Mouse (Mus musculus): ENCODE data around the gene Ano7. TPM values are rescaled to one million over a fixed set of nuclear protein-coding genes. Genes with fewer than 3 reads are reported as not detected.

The Ano7 gene
- 0.39 TPM in 1 of 2 replicates, not detected in the other for polyA plus RNA-seq (2015; fragmentation: Nextera tagmentation; extraction: Ambion mirVana)

GRCm38 (mm10) chr1:93373665-93374064 lies at the start of gene Ano7:
Ano7 (plus strand) TSS chr1:93373930.
- WGBS, result 73% methylated on average over 4 of the region's 4 CpGs
- H3K36me3 ChIP-seq (ENCODE audit: control insufficient read depth, insufficient read depth), result no peaks in the 10 kb centered on the region
- H3K27ac ChIP-seq (ENCODE audit: low read length), result no peak within 1 kb of the TSS
- H3K4me1 ChIP-seq (replicated peaks; ENCODE audit: control insufficient read depth, insufficient read depth, low read length), result no peaks in the 10 kb centered on the region
- no peak within 1 kb of the TSS for H3K4me2 ChIP-seq (ENCODE audit: low read length)
- no peaks in the 10 kb centered on the region for H3K9me3 ChIP-seq (ENCODE audit: control insufficient read depth, low read length)
- no peak within 1 kb of the TSS for H3K4me3 ChIP-seq (replicated peaks; ENCODE audit: low read length)
- H3K27me3 ChIP-seq (replicated peaks; ENCODE audit: control insufficient read depth, insufficient read depth, low read length), result no peaks in the 10 kb centered on the region
- ATAC-seq, result no peak
- H3K9ac ChIP-seq (replicated peaks; ENCODE audit: low read depth, low read length), result no peak within 1 kb of the TSS

- no peak for ATAC-seq
- no peaks in the 10 kb centered on the region for H3K9me3 ChIP-seq (ENCODE audit: control insufficient read depth, low read length)
- no peak overlapping the region for H3K4me3 ChIP-seq (replicated peaks; ENCODE audit: low read length)
- peaks cover 4% of the 10 kb centered on the region; the same call in 1 of the 2 replicates for H3K36me3 ChIP-seq (ENCODE audit: control insufficient read depth, insufficient read depth)
- H3K4me1 ChIP-seq (replicated peaks; ENCODE audit: control insufficient read depth, insufficient read depth, low read length), result no peaks in the 10 kb centered on the region
- WGBS, result 92% methylated on average over 6 of the region's 6 CpGs
- no peak overlapping the region for H3K27ac ChIP-seq (ENCODE audit: low read length)
- H3K27me3 ChIP-seq (replicated peaks; ENCODE audit: control insufficient read depth, insufficient read depth, low read length), result no peaks in the 10 kb centered on the region
- no peak overlapping the region for H3K4me2 ChIP-seq (ENCODE audit: low read length)
- H3K9ac ChIP-seq (replicated peaks; ENCODE audit: low read depth, low read length), result no peak overlapping the region
Observed at GRCm38 (mm10) chr1:93323973-93324372, 49.8 kb upstream of the Ano7 start.

GRCm38 (mm10) chr1:93326446-93326845 lies 47.3 kb upstream of the Ano7 start:
- ATAC-seq, result no peak
- H3K27ac ChIP-seq (ENCODE audit: low read length), result no peak overlapping the region
- H3K27me3 ChIP-seq (replicated peaks; ENCODE audit: control insufficient read depth, insufficient read depth, low read length), result no peaks in the 10 kb centered on the region
- H3K9ac ChIP-seq (replicated peaks; ENCODE audit: low read depth, low read length), result no peak overlapping the region
- H3K9me3 ChIP-seq (ENCODE audit: control insufficient read depth, low read length), result no peaks in the 10 kb centered on the region
- H3K4me1 ChIP-seq (replicated peaks; ENCODE audit: control insufficient read depth, insufficient read depth, low read length), result no peaks in the 10 kb centered on the region
- H3K36me3 ChIP-seq (ENCODE audit: control insufficient read depth, insufficient read depth), result peaks cover 2% of the 10 kb centered on the region; the same call in 1 of the 2 replicates
- WGBS, result 94% methylated on average over 3 of the region's 3 CpGs
- no peak overlapping the region for H3K4me3 ChIP-seq (replicated peaks; ENCODE audit: low read length)
- H3K4me2 ChIP-seq (ENCODE audit: low read length), result no peak overlapping the region

- H3K27ac ChIP-seq (ENCODE audit: low read length), result no peak overlapping the region
- no peaks in the 10 kb centered on the region for H3K27me3 ChIP-seq (replicated peaks; ENCODE audit: control insufficient read depth, insufficient read depth, low read length)
- no peak for ATAC-seq
- no peak overlapping the region for H3K4me2 ChIP-seq (ENCODE audit: low read length)
- H3K36me3 ChIP-seq (ENCODE audit: control insufficient read depth, insufficient read depth), result no peaks in the 10 kb centered on the region
- no peak overlapping the region for H3K4me3 ChIP-seq (replicated peaks; ENCODE audit: low read length)
- WGBS, result 83% methylated on average over 2 of the region's 2 CpGs
- H3K9ac ChIP-seq (replicated peaks; ENCODE audit: low read depth, low read length), result no peak overlapping the region
- no peaks in the 10 kb centered on the region for H3K4me1 ChIP-seq (replicated peaks; ENCODE audit: control insufficient read depth, insufficient read depth, low read length)
- no peaks in the 10 kb centered on the region for H3K9me3 ChIP-seq (ENCODE audit: control insufficient read depth, low read length)
Observed at GRCm38 (mm10) chr1:93334621-93335020, 39.1 kb upstream of the Ano7 start.

GRCm38 (mm10) chr1:93342648-93343503 lies 30.9 kb upstream of the Ano7 start, which contains the start of the genes Ppp1r7 and Pask:
Ppp1r7 (plus strand) TSS chr1:93342854.
Pask (minus strand) TSS chr1:93343482.
- H3K27ac ChIP-seq (ENCODE audit: low read length), result peak within 1 kb of the TSS; percentile 50
- no peaks in the 10 kb centered on the region for H3K27me3 ChIP-seq (replicated peaks; ENCODE audit: control insufficient read depth, insufficient read depth, low read length)
- H3K9me3 ChIP-seq (ENCODE audit: control insufficient read depth, low read length), result no peaks in the 10 kb centered on the region
- peaks cover 17% of the 10 kb centered on the region for H3K4me1 ChIP-seq (replicated peaks; ENCODE audit: control insufficient read depth, insufficient read depth, low read length)
- H3K36me3 ChIP-seq (ENCODE audit: control insufficient read depth, insufficient read depth), result 0 out of 2 replicates have a peak, but pooled peaks cover 2% of the 10 kb centered on the region
- peak; percentile 96 for ATAC-seq
- peak within 1 kb of the TSS; percentile 80 for H3K9ac ChIP-seq (replicated peaks; ENCODE audit: low read depth, low read length)
- peak within 1 kb of the TSS; percentile 61 for H3K4me3 ChIP-seq (replicated peaks; ENCODE audit: low read length)
- WGBS, result under 1% methylated on average over 63 of the region's 63 CpGs
- peak within 1 kb of the TSS; percentile 92 for H3K4me2 ChIP-seq (ENCODE audit: low read length)

GRCm38 (mm10) chr1:93343504-93344047 lies 30.2 kb upstream of the Ano7 start:
- peak overlapping the region; percentile 61 for H3K4me3 ChIP-seq (replicated peaks; ENCODE audit: low read length)
- H3K4me2 ChIP-seq (ENCODE audit: low read length), result peak overlapping the region; percentile 92
- ATAC-seq, result peak; percentile 98
- H3K4me1 ChIP-seq (replicated peaks; ENCODE audit: control insufficient read depth, insufficient read depth, low read length), result peaks cover 17% of the 10 kb centered on the region
- H3K36me3 ChIP-seq (ENCODE audit: control insufficient read depth, insufficient read depth), result 0 out of 2 replicates have a peak, but pooled peaks cover 2% of the 10 kb centered on the region
- peak overlapping the region; percentile 26; the same call in 1 of the 2 replicates for H3K27ac ChIP-seq (ENCODE audit: low read length)
- WGBS, result under 1% methylated on average over 39 of the region's 39 CpGs
- peak overlapping the region; percentile 80 for H3K9ac ChIP-seq (replicated peaks; ENCODE audit: low read depth, low read length)
- H3K27me3 ChIP-seq (replicated peaks; ENCODE audit: control insufficient read depth, insufficient read depth, low read length), result no peaks in the 10 kb centered on the region
- no peaks in the 10 kb centered on the region for H3K9me3 ChIP-seq (ENCODE audit: control insufficient read depth, low read length)

- H3K9ac ChIP-seq (replicated peaks; ENCODE audit: low read depth, low read length), result no peak overlapping the region
- H3K4me2 ChIP-seq (ENCODE audit: low read length), result no peak overlapping the region
- no peak overlapping the region for H3K27ac ChIP-seq (ENCODE audit: low read length)
- no peaks in the 10 kb centered on the region for H3K9me3 ChIP-seq (ENCODE audit: control insufficient read depth, low read length)
- peaks cover 10% of the 10 kb centered on the region for H3K4me1 ChIP-seq (replicated peaks; ENCODE audit: control insufficient read depth, insufficient read depth, low read length)
- no peak for ATAC-seq
- H3K4me3 ChIP-seq (replicated peaks; ENCODE audit: low read length), result no peak overlapping the region
- 89% methylated on average over 5 of the region's 5 CpGs for WGBS
- H3K36me3 ChIP-seq (ENCODE audit: control insufficient read depth, insufficient read depth), result peaks cover 9% of the 10 kb centered on the region
- H3K27me3 ChIP-seq (replicated peaks; ENCODE audit: control insufficient read depth, insufficient read depth, low read length), result no peaks in the 10 kb centered on the region
Observed at GRCm38 (mm10) chr1:93347176-93347575, 26.6 kb upstream of the Ano7 start.

GRCm38 (mm10) chr1:93349701-93350100 lies 24.0 kb upstream of the Ano7 start:
- Histone ChIP-seq H3K9ac (replicated peaks; ENCODE audit: low read depth, low read length) (no peak overlapping the region), H3K4me3 (replicated peaks; ENCODE audit: low read length) (no peak overlapping the region), H3K9me3 (ENCODE audit: control insufficient read depth, low read length) (no peaks in the 10 kb centered on the region), H3K27ac (ENCODE audit: low read length) (no peak overlapping the region), H3K36me3 (ENCODE audit: control insufficient read depth, insufficient read depth) (peaks cover 9% of the 10 kb centered on the region), H3K4me2 (ENCODE audit: low read length) (no peak overlapping the region), H3K4me1 (replicated peaks; ENCODE audit: control insufficient read depth, insufficient read depth, low read length) (0 out of 2 replicates have a peak, but pooled peaks cover 4% of the 10 kb centered on the region), H3K27me3 (replicated peaks; ENCODE audit: control insufficient read depth, insufficient read depth, low read length) (no peaks in the 10 kb centered on the region)
- ATAC-seq, result no peak
- WGBS, result 68% methylated on average over 4 of the region's 4 CpGs

GRCm38 (mm10) chr1:93352724-93353123 lies 21.0 kb upstream of the Ano7 start:
- Histone ChIP-seq H3K9me3 (ENCODE audit: control insufficient read depth, low read length) (no peaks in the 10 kb centered on the region), H3K9ac (replicated peaks; ENCODE audit: low read depth, low read length) (no peak overlapping the region), H3K27me3 (replicated peaks; ENCODE audit: control insufficient read depth, insufficient read depth, low read length) (no peaks in the 10 kb centered on the region), H3K27ac (ENCODE audit: low read length) (no peak overlapping the region), H3K4me1 (replicated peaks; ENCODE audit: control insufficient read depth, insufficient read depth, low read length) (no peaks in the 10 kb centered on the region), H3K4me2 (ENCODE audit: low read length) (no peak overlapping the region), H3K36me3 (ENCODE audit: control insufficient read depth, insufficient read depth) (peaks cover 19% of the 10 kb centered on the region), H3K4me3 (replicated peaks; ENCODE audit: low read length) (no peak overlapping the region)
- 89% methylated on average over 2 of the region's 2 CpGs for WGBS
- no peak for ATAC-seq
